Mouse (Mus musculus) heart, embryonic 15.5 days (tissue): Measurements from ENCODE around the gene Nqo2. TPM values are rescaled to one million over a fixed set of nuclear protein-coding genes. Genes with fewer than 3 reads are reported as not detected.
"Not testable (repeated sequence)": the region's sequence is repeated elsewhere in the genome, so short reads cannot be mapped to it uniquely, and the experiment has no call there.

Experiments used
- ATAC-seq: fragments of 200-750 bp; cut with Nextera tagmentation; replicated peaks from 2 replicates; pipeline ENCODE4 v1.8.0; 2017; ENCODE audit warnings: low read depth, moderate TSS enrichment; ENCODE audit not compliant: insufficient number of reproducible peaks, insufficient read depth, low FRiP score
- H3K27ac ChIP-seq: fragments of 300-500 bp; sonication (generic); 2 replicates; pipeline ENCODE4 v1.5.1; 2015; ENCODE audit warnings: mild to moderate bottlenecking, inconsistent platforms
- H3K27me3 ChIP-seq: fragments of 300-500 bp; sonication (generic); 2 replicates; pipeline ENCODE4 v1.6.1; 2015; ENCODE audit warnings: inconsistent platforms
- H3K36me3 ChIP-seq: fragments of 300-500 bp; sonication (generic); 2 replicates; pipeline ENCODE4 v1.6.1; 2015; ENCODE audit warnings: mild to moderate bottlenecking, inconsistent platforms
- H3K4me1 ChIP-seq: fragments of 300-500 bp; sonication (generic); replicated peaks from 2 replicates; pipeline ENCODE4 v1.6.1; 2015; ENCODE audit warnings: inconsistent platforms
- H3K4me2 ChIP-seq: fragments of 300-500 bp; sonication (generic); 2 replicates; pipeline ENCODE4 v1.6.1; 2015; ENCODE audit warnings: inconsistent platforms, mild to moderate bottlenecking, moderate library complexity
- H3K4me3 ChIP-seq: fragments of 300-500 bp; sonication (generic); 2 replicates; pipeline ENCODE4 v1.5.1; 2015; ENCODE audit warnings: mild to moderate bottlenecking, inconsistent platforms
- H3K9ac ChIP-seq: fragments of 300-500 bp; sonication (generic); 2 replicates; pipeline ENCODE4 v1.6.1; 2015; ENCODE audit warnings: mild to moderate bottlenecking, inconsistent platforms
- H3K9me3 ChIP-seq: fragments of 300-500 bp; sonication (generic); replicated peaks from 2 replicates; pipeline ENCODE4 v1.6.1; 2016; ENCODE audit warnings: inconsistent platforms
- WGBS: fragments of 180-500 bp; shearing (Covaris S2); methylation state at CpG from one replicate; pipeline ENCODE4 v1.1.7; 2015; ENCODE audit warnings: mixed read lengths; 5-methylcytosine and 5-hydroxymethylcytosine counted together
- polyA plus RNA-seq: library from polyadenylated mRNA; unstranded; fragments of >200 nt; fragmentation: Nextera tagmentation; extraction: Ambion mirVana; gene quantifications from 2 replicates; pipeline ENCODE4 v1.2.1, GENCODE M21; 2015

The Nqo2 gene
- polyA plus RNA-seq, result 28.5 and 28.7 TPM in 2 replicates

- H3K27ac ChIP-seq, result peak within 1 kb of the TSS; percentile 94
Measured at GRCm38 (mm10) chr13:33964206-33965046, at the start of gene Nqo2. Gene Nqo2, plus strand, starts transcription at chr13:33964687.

GRCm38 (mm10) chr13:33921041-33921440 is 43.4 kb upstream of the Nqo2 start:
- Histone ChIP-seq H3K27me3 (no peaks in the 10 kb centered on the region), H3K9ac (no peak overlapping the region), H3K27ac (no peak overlapping the region), H3K4me2 (no peak overlapping the region), H3K4me1 (no peaks in the 10 kb centered on the region), H3K4me3 (no peak overlapping the region), H3K36me3 (peaks cover 52% of the 10 kb centered on the region), H3K9me3 (no peaks in the 10 kb centered on the region)
- WGBS, result 94% methylated on average over 6 of the region's 6 CpGs
- ATAC-seq, result no peak

More at GRCm38 (mm10) chr13:33964206-33965046, at the start of gene Nqo2:
- peak; percentile 85 for ATAC-seq
- Histone ChIP-seq H3K27me3 (no peaks in the 10 kb centered on the region), H3K4me2 (peak within 1 kb of the TSS; percentile 65), H3K9ac (peak within 1 kb of the TSS; percentile 65), H3K36me3 (no peaks in the 10 kb centered on the region), H3K4me3 (peak within 1 kb of the TSS; percentile 67), H3K4me1 (peaks cover 16% of the 10 kb centered on the region), H3K9me3 (no peaks in the 10 kb centered on the region)
- WGBS, result 2% methylated on average over 22 of the region's 22 CpGs

- H3K9ac ChIP-seq, result no peak overlapping the region
- H3K4me3 ChIP-seq, result no peak overlapping the region
- no peaks in the 10 kb centered on the region for H3K27me3 ChIP-seq
- 67% methylated on average over 5 of the region's 5 CpGs for WGBS
- ATAC-seq, result no peak
- H3K4me1 ChIP-seq, result no peaks in the 10 kb centered on the region
- no peak overlapping the region for H3K4me2 ChIP-seq
- no peaks in the 10 kb centered on the region for H3K9me3 ChIP-seq
- peaks cover 52% of the 10 kb centered on the region for H3K36me3 ChIP-seq
- H3K27ac ChIP-seq, result no peak overlapping the region
Measured at GRCm38 (mm10) chr13:33921699-33922098, 42.8 kb upstream of the Nqo2 start.

GRCm38 (mm10) chr13:33930281-33930680 is 34.2 kb upstream of the Nqo2 start:
- H3K9ac ChIP-seq, result no peak overlapping the region
- no peak overlapping the region for H3K4me3 ChIP-seq
- H3K27me3 ChIP-seq, result no peaks in the 10 kb centered on the region
- no peaks in the 10 kb centered on the region for H3K9me3 ChIP-seq
- H3K36me3 ChIP-seq, result peaks cover 19% of the 10 kb centered on the region; the same call in 1 of the 2 replicates
- H3K27ac ChIP-seq, result no peak overlapping the region
- H3K4me1 ChIP-seq, result 0 out of 2 replicates have a peak, but pooled peaks cover 6% of the 10 kb centered on the region
- no peak for ATAC-seq
- H3K4me2 ChIP-seq, result no peak overlapping the region
- 77% methylated on average over 2 of the region's 2 CpGs for WGBS

- H3K4me2 ChIP-seq, result no peak overlapping the region
- no peak overlapping the region for H3K27ac ChIP-seq
- H3K9me3 ChIP-seq, result no peaks in the 10 kb centered on the region
- WGBS, result 72% methylated on average over 3 of the region's 3 CpGs
- no peak for ATAC-seq
- peaks cover 19% of the 10 kb centered on the region; the same call in 1 of the 2 replicates for H3K36me3 ChIP-seq
- H3K4me1 ChIP-seq, result peaks cover 7% of the 10 kb centered on the region; the same call in 1 of the 2 replicates
- no peak overlapping the region for H3K9ac ChIP-seq
- H3K27me3 ChIP-seq, result no peaks in the 10 kb centered on the region
- H3K4me3 ChIP-seq, result no peak overlapping the region
Measured at GRCm38 (mm10) chr13:33930912-33931311, 33.6 kb upstream of the Nqo2 start.

- H3K9ac ChIP-seq, result no peak overlapping the region; the same call in 1 of the 2 replicates
- peaks cover 17% of the 10 kb centered on the region for H3K4me1 ChIP-seq
- peak overlapping the region; percentile 82 for H3K4me2 ChIP-seq
- 59% methylated on average over 6 of the region's 6 CpGs for WGBS
- no peak overlapping the region for H3K27ac ChIP-seq
- H3K27me3 ChIP-seq, result no peaks in the 10 kb centered on the region
- H3K4me3 ChIP-seq, result peak overlapping the region; percentile 85
- no peak for ATAC-seq
- H3K9me3 ChIP-seq, result no peaks in the 10 kb centered on the region
- peaks cover 9% of the 10 kb centered on the region; the same call in 1 of the 2 replicates for H3K36me3 ChIP-seq
Measured at GRCm38 (mm10) chr13:33934743-33935142, 29.7 kb upstream of the Nqo2 start.

- H3K9me3 ChIP-seq, result no peaks in the 10 kb centered on the region
- peaks cover 17% of the 10 kb centered on the region for H3K4me1 ChIP-seq
- ATAC-seq, result peak; percentile 77
- H3K4me3 ChIP-seq, result peak overlapping the region; percentile 85
- H3K36me3 ChIP-seq, result peaks cover under 1% of the 10 kb centered on the region; the same call in 1 of the 2 replicates
- H3K9ac ChIP-seq, result peak overlapping the region; percentile 84
- no peaks in the 10 kb centered on the region for H3K27me3 ChIP-seq
- WGBS, result under 1% methylated on average over 44 of the region's 44 CpGs
- peak overlapping the region; percentile 82 for H3K4me2 ChIP-seq
- H3K27ac ChIP-seq, result peak overlapping the region; percentile 71
Measured at GRCm38 (mm10) chr13:33935465-33936181, 28.9 kb upstream of the Nqo2 start.

GRCm38 (mm10) chr13:33937151-33937550 is 27.3 kb upstream of the Nqo2 start:
- no peak overlapping the region for H3K27ac ChIP-seq
- no peaks in the 10 kb centered on the region for H3K9me3 ChIP-seq
- peaks cover 17% of the 10 kb centered on the region for H3K4me1 ChIP-seq
- peak overlapping the region; percentile 7; the same call in 1 of the 2 replicates for H3K4me2 ChIP-seq
- H3K27me3 ChIP-seq, result no peaks in the 10 kb centered on the region
- no peaks in the 10 kb centered on the region for H3K36me3 ChIP-seq
- ATAC-seq, result no peak
- no peak overlapping the region for H3K4me3 ChIP-seq
- no peak overlapping the region for H3K9ac ChIP-seq
- WGBS, result 21% methylated on average over 5 of the region's 5 CpGs

GRCm38 (mm10) chr13:33937587-33937986 is 26.9 kb upstream of the Nqo2 start:
- not testable (repeated sequence) for H3K27ac ChIP-seq

GRCm38 (mm10) chr13:33941288-33941808 is 23.1 kb upstream of the Nqo2 start:
- 80% methylated on average over 5 of the region's 5 CpGs for WGBS
- Histone ChIP-seq H3K27ac (no peak overlapping the region), H3K27me3 (no peaks in the 10 kb centered on the region), H3K9me3 (no peaks in the 10 kb centered on the region), H3K9ac (no peak overlapping the region), H3K4me3 (no peak overlapping the region), H3K36me3 (no peaks in the 10 kb centered on the region), H3K4me1 (peaks cover 6% of the 10 kb centered on the region), H3K4me2 (no peak overlapping the region)
- ATAC-seq, result no peak

More at GRCm38 (mm10) chr13:33937587-33937986, 26.9 kb upstream of the Nqo2 start:
- ATAC-seq, H3K27me3 ChIP-seq, H3K9ac ChIP-seq, H3K36me3 ChIP-seq, H3K4me3 ChIP-seq, H3K9me3 ChIP-seq: not testable (repeated sequence)
- peak overlapping the region; percentile 7; the same call in 1 of the 2 replicates for H3K4me2 ChIP-seq
- H3K4me1 ChIP-seq, result peaks cover 17% of the 10 kb centered on the region

GRCm38 (mm10) chr13:33942212-33942779 is 22.2 kb upstream of the Nqo2 start:
- Histone ChIP-seq H3K27me3 (no peaks in the 10 kb centered on the region), H3K4me1 (no peaks in the 10 kb centered on the region), H3K4me2 (no peak overlapping the region), H3K27ac (no peak overlapping the region), H3K36me3 (no peaks in the 10 kb centered on the region), H3K9ac (no peak overlapping the region), H3K9me3 (no peaks in the 10 kb centered on the region), H3K4me3 (no peak overlapping the region)
- ATAC-seq, result no peak
- WGBS, result 42% methylated on average over 4 of the region's 4 CpGs
